Mouse (Mus musculus) C2C12 (cell line): ENCODE data around the gene Tpm1.

Source experiments
- CEBPB ChIP-seq: IDR thresholded peaks from one replicate; pipeline ENCODE4 v1.6.1; 2011; ENCODE audit warnings: low read depth, mild to moderate bottlenecking, control low read depth, moderate library complexity
- CTCF ChIP-seq: IDR thresholded peaks from one replicate; pipeline ENCODE4 v1.5.1; 2011; ENCODE audit not compliant: control insufficient read depth, insufficient read depth, insufficient read length
- FOSL1 ChIP-seq: IDR thresholded peaks from one replicate; pipeline ENCODE4 v1.8.0; 2011; ENCODE audit warnings: mild to moderate bottlenecking, low read length; ENCODE audit not compliant: poor library complexity, insufficient read depth, severe bottlenecking
- MAX ChIP-seq: IDR thresholded peaks from one replicate; pipeline ENCODE4 v1.6.1; 2011; ENCODE audit warnings: mild to moderate bottlenecking, control low read depth
- MYOD1 ChIP-seq: IDR thresholded peaks from one replicate; pipeline ENCODE4 v1.6.1; 2011; ENCODE audit warnings: low read depth; ENCODE audit not compliant: control insufficient read depth, insufficient read length
- MYOG ChIP-seq: IDR thresholded peaks from one replicate; pipeline ENCODE4 v1.6.1; 2011; ENCODE audit not compliant: control insufficient read depth, insufficient read length; ENCODE audit errors: extremely low read depth
- USF1 ChIP-seq: IDR thresholded peaks from one replicate; pipeline ENCODE4 v1.6.1; 2011; ENCODE audit warnings: low read depth, mild to moderate bottlenecking, control low read depth, moderate library complexity

DNA sequence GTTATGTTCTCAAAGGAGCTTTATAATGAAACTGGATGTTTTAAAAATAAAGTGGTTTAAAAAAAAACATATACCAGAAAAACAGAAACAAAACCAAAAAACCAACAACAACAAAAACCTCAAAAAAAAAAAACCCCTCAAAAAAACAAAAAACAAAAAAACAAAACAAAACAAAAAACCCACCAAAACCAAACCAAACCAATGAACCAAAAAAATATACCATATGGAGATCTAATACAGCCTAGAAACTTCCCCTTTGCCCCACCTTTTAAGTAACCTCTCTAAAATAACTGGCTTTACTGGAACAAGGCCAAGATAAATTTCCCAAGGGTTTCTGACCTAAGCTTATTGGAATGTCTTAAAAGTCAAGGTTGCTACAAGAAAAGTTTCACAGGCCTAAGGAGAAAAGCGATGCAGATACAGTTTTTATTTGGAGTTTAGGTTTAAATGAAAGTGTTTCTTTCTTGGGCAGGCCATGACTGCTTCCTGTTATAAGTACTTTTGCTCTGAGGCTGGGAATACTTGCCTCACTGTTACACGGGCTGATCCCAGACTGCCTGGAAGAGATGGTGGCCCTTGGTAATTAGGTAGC, 12.6 kb downstream of the Tpm1 start:
- TF ChIP-seq MAX (no peak), CTCF (no peak), MYOD1 (no peak), FOSL1 (no peak), MYOG (no peak), USF1 (no peak), CEBPB (no peak)
